Mouse (Mus musculus) liver, embryonic 12.5 days (tissue): Measurements from ENCODE around the gene Maco1. TPM values are rescaled to one million over a fixed set of nuclear protein-coding genes. Genes with fewer than 3 reads are reported as not detected.

Experiments used
- ATAC-seq: fragments of 200-750 bp; cut with Nextera tagmentation; 2 replicates; pipeline ENCODE4 v1.8.0; 2017; ENCODE audit warnings: moderate number of reproducible peaks, mild to moderate bottlenecking, moderate library complexity
- H3K27ac ChIP-seq: fragments of 300-500 bp; sonication (generic); 2 replicates; pipeline ENCODE4 v1.5.1; 2016; ENCODE audit warnings: mild to moderate bottlenecking
- H3K27me3 ChIP-seq: fragments of 300-500 bp; sonication (generic); replicated peaks from 2 replicates; pipeline ENCODE4 v1.6.1; 2016; ENCODE audit warnings: mild to moderate bottlenecking, moderate library complexity
- H3K36me3 ChIP-seq: fragments of 300-500 bp; sonication (generic); 2 replicates; pipeline ENCODE4 v1.6.1; 2016; ENCODE audit warnings: mild to moderate bottlenecking, moderate library complexity
- H3K4me1 ChIP-seq: fragments of 300-500 bp; sonication (generic); 2 replicates; pipeline ENCODE4 v1.6.1; 2016
- H3K4me2 ChIP-seq: fragments of 300-500 bp; sonication (generic); 2 replicates; pipeline ENCODE4 v1.6.1; 2016; ENCODE audit warnings: mild to moderate bottlenecking, moderate library complexity
- H3K4me3 ChIP-seq: fragments of 300-500 bp; sonication (generic); 2 replicates; pipeline ENCODE4 v1.5.1; 2016; ENCODE audit warnings: mild to moderate bottlenecking, moderate library complexity
- H3K9ac ChIP-seq: fragments of 300-500 bp; sonication (generic); 2 replicates; pipeline ENCODE4 v1.6.1; 2016; ENCODE audit warnings: mild to moderate bottlenecking, moderate library complexity
- H3K9me3 ChIP-seq: fragments of 300-500 bp; sonication (generic); replicated peaks from 2 replicates; pipeline ENCODE4 v1.6.1; 2016; ENCODE audit warnings: mild to moderate bottlenecking, moderate library complexity
- WGBS: fragments of 180-500 bp; shearing (Covaris S2); methylation state at CpG from one replicate; pipeline ENCODE4 v1.1.7; 2016; ENCODE audit not compliant: insufficient replicate concordance; 5-methylcytosine and 5-hydroxymethylcytosine counted together
- polyA plus RNA-seq: library from polyadenylated mRNA; unstranded; fragments of >200 nt; fragmentation: Nextera tagmentation; extraction: Ambion mirVana; gene quantifications from 2 replicates; pipeline ENCODE4 v1.2.1, GENCODE M21; 2016

Gene Maco1
- polyA plus RNA-seq, 1 experiment from 2014 or later: 27.2 TPM

- Histone ChIP-seq H3K36me3 (no peaks in the 10 kb centered on the region), H3K9ac (no peak overlapping the region), H3K27me3 (peaks cover 9% of the 10 kb centered on the region; the same call in 1 of the 2 replicates), H3K4me1 (peaks cover 28% of the 10 kb centered on the region), H3K4me2 (no peak overlapping the region), H3K4me3 (no peak overlapping the region), H3K9me3 (no peaks in the 10 kb centered on the region), H3K27ac (no peak overlapping the region)
- ATAC-seq: no peak
- 32% methylated on average over 10 of the region's 10 CpGs for WGBS
Observed at GRCm38 (mm10) chr4:134793213-134793956, 59.8 kb downstream of the Maco1 start.

GRCm38 (mm10) chr4:134791731-134792130 lies 61.4 kb downstream of the Maco1 start:
- ATAC-seq: no peak
- no peaks in the 10 kb centered on the region for H3K36me3 ChIP-seq
- 57% methylated on average over 6 of the region's 6 CpGs for WGBS

GRCm38 (mm10) chr4:134786946-134787345 lies 66.2 kb downstream of the Maco1 start:
- no peak overlapping the region for H3K27ac ChIP-seq
- no peak overlapping the region for H3K4me3 ChIP-seq
- no peaks in the 10 kb centered on the region for H3K36me3 ChIP-seq
- no peak overlapping the region for H3K9ac ChIP-seq
- H3K4me2 ChIP-seq: no peak overlapping the region
- 13% methylated on average over 10 of the region's 10 CpGs for WGBS
- 0 out of 2 replicates have a peak, but pooled peaks cover 2% of the 10 kb centered on the region for H3K27me3 ChIP-seq
- ATAC-seq: no peak; the same call in 1 of the 2 replicates
- no peaks in the 10 kb centered on the region for H3K9me3 ChIP-seq
- peaks cover 34% of the 10 kb centered on the region for H3K4me1 ChIP-seq

More at GRCm38 (mm10) chr4:134791731-134792130, 61.4 kb downstream of the Maco1 start:
- Histone ChIP-seq H3K9ac (no peak overlapping the region), H3K4me2 (no peak overlapping the region), H3K9me3 (no peaks in the 10 kb centered on the region), H3K27ac (no peak overlapping the region), H3K4me3 (no peak overlapping the region), H3K4me1 (peaks cover 31% of the 10 kb centered on the region), H3K27me3 (peaks cover 9% of the 10 kb centered on the region; the same call in 1 of the 2 replicates)

GRCm38 (mm10) chr4:134784701-134785100 lies 68.4 kb downstream of the Maco1 start:
- H3K27ac ChIP-seq: 0 out of 2 replicates have a peak overlapping the region, but pooled peaks have one; percentile 22
- H3K9ac ChIP-seq: no peak overlapping the region
- 50% methylated on average over 5 of the region's 5 CpGs for WGBS
- no peak overlapping the region for H3K4me2 ChIP-seq
- no peak for ATAC-seq
- H3K36me3 ChIP-seq: no peaks in the 10 kb centered on the region
- H3K4me3 ChIP-seq: no peak overlapping the region
- H3K9me3 ChIP-seq: no peaks in the 10 kb centered on the region
- no peaks in the 10 kb centered on the region for H3K27me3 ChIP-seq
- peaks cover 39% of the 10 kb centered on the region for H3K4me1 ChIP-seq

GRCm38 (mm10) chr4:134779136-134779934 lies 73.8 kb downstream of the Maco1 start:
- no peaks in the 10 kb centered on the region for H3K36me3 ChIP-seq
- H3K4me1 ChIP-seq: peaks cover 57% of the 10 kb centered on the region
- H3K4me3 ChIP-seq: no peak overlapping the region
- no peak for ATAC-seq
- WGBS: 27% methylated on average over 14 of the region's 14 CpGs
- H3K9ac ChIP-seq: no peak overlapping the region
- 0 out of 2 replicates have a peak overlapping the region, but pooled peaks have one; percentile 7 for H3K4me2 ChIP-seq
- no peaks in the 10 kb centered on the region for H3K27me3 ChIP-seq
- H3K9me3 ChIP-seq: no peaks in the 10 kb centered on the region
- peak overlapping the region; percentile 6; the same call in 1 of the 2 replicates for H3K27ac ChIP-seq

- Histone ChIP-seq H3K4me3 (no peak overlapping the region), H3K9me3 (no peaks in the 10 kb centered on the region), H3K36me3 (no peaks in the 10 kb centered on the region), H3K9ac (no peak overlapping the region), H3K4me2 (no peak overlapping the region), H3K27ac (no peak overlapping the region), H3K27me3 (no peaks in the 10 kb centered on the region), H3K4me1 (peaks cover 76% of the 10 kb centered on the region)
- ATAC-seq: no peak
- WGBS: 78% methylated on average over 7 of the region's 7 CpGs
Observed at GRCm38 (mm10) chr4:134776246-134776645, 76.9 kb downstream of the Maco1 start.

GRCm38 (mm10) chr4:134775234-134775944 lies 77.8 kb downstream of the Maco1 start:
- H3K4me3 ChIP-seq: no peak overlapping the region
- no peaks in the 10 kb centered on the region for H3K9me3 ChIP-seq
- ATAC-seq: no peak
- H3K36me3 ChIP-seq: no peaks in the 10 kb centered on the region
- peak overlapping the region; percentile 33 for H3K27ac ChIP-seq
- WGBS: 71% methylated on average over 14 of the region's 14 CpGs
- H3K27me3 ChIP-seq: no peaks in the 10 kb centered on the region
- no peak overlapping the region for H3K9ac ChIP-seq
- H3K4me2 ChIP-seq: no peak overlapping the region
- H3K4me1 ChIP-seq: peaks cover 76% of the 10 kb centered on the region

GRCm38 (mm10) chr4:134774126-134774525 lies 79.0 kb downstream of the Maco1 start:
- 30% methylated on average over 6 of the region's 6 CpGs for WGBS
- Histone ChIP-seq H3K9ac (no peak overlapping the region), H3K9me3 (no peaks in the 10 kb centered on the region), H3K4me1 (peaks cover 67% of the 10 kb centered on the region), H3K27me3 (0 out of 2 replicates have a peak, but pooled peaks cover 1% of the 10 kb centered on the region), H3K4me2 (peak overlapping the region; percentile 10; the same call in 1 of the 2 replicates), H3K4me3 (no peak overlapping the region), H3K36me3 (no peaks in the 10 kb centered on the region), H3K27ac (peak overlapping the region; percentile 38; the same call in 1 of the 2 replicates)
- ATAC-seq: peak; percentile 55

- Histone ChIP-seq H3K27me3 (0 out of 2 replicates have a peak, but pooled peaks cover 3% of the 10 kb centered on the region), H3K9me3 (no peaks in the 10 kb centered on the region), H3K4me3 (no peak overlapping the region), H3K27ac (peak overlapping the region; percentile 72), H3K36me3 (no peaks in the 10 kb centered on the region), H3K4me2 (peak overlapping the region; percentile 19; the same call in 1 of the 2 replicates), H3K9ac (peak overlapping the region; percentile 53), H3K4me1 (peaks cover 66% of the 10 kb centered on the region)
- peak; percentile 79 for ATAC-seq
- 28% methylated on average over 4 of the region's 4 CpGs for WGBS
Observed at GRCm38 (mm10) chr4:134772805-134773674, 80.1 kb downstream of the Maco1 start.

- ATAC-seq: no peak
- Histone ChIP-seq H3K4me2 (no peak overlapping the region), H3K36me3 (no peaks in the 10 kb centered on the region), H3K4me1 (peaks cover 60% of the 10 kb centered on the region), H3K27me3 (0 out of 2 replicates have a peak, but pooled peaks cover 3% of the 10 kb centered on the region), H3K4me3 (no peak overlapping the region), H3K9ac (no peak overlapping the region), H3K9me3 (no peaks in the 10 kb centered on the region), H3K27ac (no peak overlapping the region)
- WGBS: 64% methylated on average over 7 of the region's 7 CpGs
Observed at GRCm38 (mm10) chr4:134769891-134770290, 83.3 kb downstream of the Maco1 start.
